Comparison of ENCODE assay signal across 14 mouse cellular contexts in genomic region chr10:41149307-41149706, GRCm38 (mm10).
"Had no signal": no experiment of that assay in that cellular context is flagged by ENCODE, and none has a peak within 500 bp of the region (broad histone marks: within the 10 kb centered on the region; RNA-seq: fewer than 3 reads in every experiment).

No protein-coding gene starts in this region.

- H3K9ac ChIP-seq: limb, embryonic 13.5 days; liver, embryonic 13.5 days; lung, embryonic 15.5 days; midbrain, embryonic 12.5 days; neural tube, embryonic 13.5 days had no signal

- H3K9me3 ChIP-seq: limb, embryonic 13.5 days; liver, embryonic 13.5 days; lung, embryonic 15.5 days; midbrain, embryonic 12.5 days; neural tube, embryonic 13.5 days had no signal

- H3K4me2 ChIP-seq: limb, embryonic 13.5 days; liver, embryonic 13.5 days; lung, embryonic 15.5 days; midbrain, embryonic 12.5 days; neural tube, embryonic 13.5 days had no signal

- H3K27me3 ChIP-seq: limb, embryonic 13.5 days; lung, embryonic 15.5 days; midbrain, embryonic 12.5 days; neural tube, embryonic 13.5 days had no signal

- H3K36me3 ChIP-seq: limb, embryonic 13.5 days; liver, embryonic 13.5 days; lung, embryonic 15.5 days; midbrain, embryonic 12.5 days; neural tube, embryonic 13.5 days had no signal

- DNase-seq: kidney, adult 8-10 months; kidney, postnatal 25 days; liver, embryonic 13.5 days; retina, postnatal 1 day; right cerebral cortex, postnatal 4 days; thymus, adult 18-20 months; thymus, postnatal 14 days had no signal

- H3K27ac ChIP-seq: left cerebral cortex, adult 2 months; limb, embryonic 13.5 days; liver, embryonic 13.5 days; lung, embryonic 15.5 days; midbrain, embryonic 12.5 days; neural tube, embryonic 13.5 days had no signal

- H3K4me3 ChIP-seq: left cerebral cortex, adult 2 months; limb, embryonic 13.5 days; liver, embryonic 13.5 days; lung, embryonic 15.5 days; midbrain, embryonic 12.5 days; neural tube, embryonic 13.5 days had no signal

- ATAC-seq: intestine, embryonic 16.5 days; midbrain, embryonic 16.5 days had no signal

- H3K4me1 ChIP-seq: limb, embryonic 13.5 days; lung, embryonic 15.5 days; midbrain, embryonic 12.5 days had no signal
